Mouse (Mus musculus): ENCODE measurements at regions not wholly inside any gene's neighbourhood (a gene's known extent, or its start where the extent isn't known, plus 50 kb on each side); places are given as distances from the start of the nearest gene placed in this dataset.

DNA sequence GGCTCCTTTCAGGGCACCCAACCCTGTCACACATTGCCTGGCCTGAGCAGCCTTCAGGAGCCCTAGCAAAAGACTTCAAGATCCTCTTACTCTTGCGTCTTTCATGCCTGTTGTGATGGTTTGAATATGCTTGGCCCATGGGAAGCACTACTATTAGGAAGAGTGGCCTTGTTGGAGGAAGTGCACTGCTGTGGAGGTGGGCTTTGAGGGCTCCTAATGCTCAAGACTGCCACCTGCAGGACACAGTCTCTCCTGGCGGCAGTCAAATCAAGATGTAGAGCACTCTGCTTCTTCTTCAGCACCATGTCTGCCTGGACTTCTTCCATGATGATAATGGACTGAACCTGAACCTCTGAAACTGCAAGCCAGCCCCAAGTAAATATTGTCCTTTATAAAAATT is 73.0 kb downstream of the Tsen15 start:
- DNase-seq (ENCODE audit: low spot score), result no peak

- DNase-seq (ENCODE audit: low spot score), result no peak
Observed at GRCm38 (mm10) chr1:152305461-152305860, 81.0 kb downstream of the Tsen15 start.

- DNase-seq (ENCODE audit: low spot score), result no peak
Observed at GRCm38 (mm10) chr1:152304487-152305130, 81.9 kb downstream of the Tsen15 start.

DNA sequence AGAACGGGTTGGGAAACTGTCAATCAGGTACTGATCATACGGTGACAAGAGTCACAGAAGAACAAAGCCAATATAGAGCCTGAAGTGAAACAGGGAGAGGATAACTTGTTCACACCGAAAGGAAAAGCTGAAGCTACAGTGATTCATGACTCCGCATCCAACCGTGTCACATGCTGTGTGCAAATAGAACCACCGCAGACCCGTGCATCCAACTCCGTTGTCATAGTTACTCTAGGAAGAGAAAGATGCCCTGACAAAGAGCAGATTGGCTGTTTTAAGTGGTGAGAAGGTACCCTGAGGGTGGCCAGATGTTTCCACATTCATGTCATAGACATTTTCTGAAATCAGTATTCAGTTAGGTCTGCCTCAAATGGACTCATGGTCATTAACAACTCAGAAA is 85.1 kb downstream of the Tsen15 start:
- DNase-seq (ENCODE audit: low spot score), result no peak

GRCm38 (mm10) chr1:152292196-152292736 is 94.2 kb downstream of the Tsen15 start:
- no peak for DNase-seq (ENCODE audit: low spot score)

- peak; percentile 29 for DNase-seq (ENCODE audit: low spot score)
Observed at GRCm38 (mm10) chr1:152290768-152291167, 95.7 kb downstream of the Tsen15 start.

DNA sequence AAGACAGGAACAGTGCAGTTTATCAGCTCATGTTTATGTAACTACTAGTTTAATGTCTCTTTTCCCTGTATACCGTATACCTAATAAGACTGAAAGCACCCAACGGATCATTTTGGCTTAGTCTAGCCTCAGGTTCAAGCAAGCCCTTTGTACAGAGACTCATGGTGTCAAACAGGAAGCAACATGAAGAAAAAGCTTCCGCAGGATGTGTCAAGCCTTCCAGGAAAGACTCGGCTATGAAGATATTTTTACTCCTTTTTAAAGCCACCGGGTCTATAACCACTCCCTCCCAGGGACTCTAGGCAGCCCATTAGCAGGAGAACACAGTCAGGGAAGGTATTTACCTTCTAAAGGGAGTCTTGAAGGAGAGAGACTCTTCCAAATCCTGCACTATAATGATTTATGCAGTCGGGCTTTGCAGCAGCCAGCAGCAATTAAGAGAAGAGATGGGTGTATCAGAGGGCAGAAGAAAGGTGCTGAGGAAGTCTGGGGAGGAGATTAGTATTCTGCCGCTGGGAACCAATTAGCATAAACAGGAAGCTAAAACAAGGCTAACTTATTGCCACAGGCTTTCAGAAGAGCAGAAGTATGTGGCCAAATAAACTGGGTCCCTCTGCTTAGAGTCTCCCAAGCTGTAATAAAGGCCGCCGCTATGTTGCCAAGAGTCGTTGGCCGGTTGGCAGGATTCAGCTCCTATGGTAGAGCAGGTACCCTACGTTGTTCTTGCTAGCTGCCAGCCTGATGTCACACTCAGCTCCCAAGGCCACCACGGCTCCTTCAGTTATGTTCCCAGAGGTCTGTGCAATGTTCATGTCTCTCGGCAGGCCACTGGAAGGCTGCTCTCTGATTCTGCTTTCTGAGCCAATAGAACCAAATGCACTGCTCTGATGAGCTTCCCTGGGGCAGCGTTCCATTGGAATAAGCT is 98.7 kb downstream of the Tsen15 start:
- DNase-seq (ENCODE audit: low spot score), result no peak

GRCm38 (mm10) chr1:152286677-152287076 is 99.8 kb downstream of the Tsen15 start:
- no peak for DNase-seq (ENCODE audit: low spot score)

DNA sequence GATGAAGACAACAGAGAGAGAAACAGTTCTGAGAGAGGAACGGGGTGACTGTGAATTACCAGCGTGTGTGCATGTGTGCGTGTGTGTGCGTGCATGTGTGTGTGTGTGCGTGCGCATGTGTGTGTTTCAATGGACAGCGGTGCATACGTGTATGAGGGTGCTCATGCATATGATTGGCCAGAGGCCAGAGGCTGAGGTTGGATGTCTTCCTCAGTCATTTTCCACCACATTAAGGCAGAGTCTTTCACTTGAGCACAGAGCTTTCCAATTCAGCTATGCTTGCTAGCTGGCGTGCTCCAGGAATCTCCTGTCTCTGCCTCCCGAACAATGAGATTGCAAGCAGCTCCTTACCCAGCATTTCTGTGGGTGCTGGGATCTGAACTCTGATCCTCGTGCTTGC is 104.4 kb downstream of the Tsen15 start:
- DNase-seq (ENCODE audit: low spot score), result no peak

GRCm38 (mm10) chr1:152281201-152281600 is 105.3 kb downstream of the Tsen15 start:
- no peak for DNase-seq (ENCODE audit: low spot score)

DNA sequence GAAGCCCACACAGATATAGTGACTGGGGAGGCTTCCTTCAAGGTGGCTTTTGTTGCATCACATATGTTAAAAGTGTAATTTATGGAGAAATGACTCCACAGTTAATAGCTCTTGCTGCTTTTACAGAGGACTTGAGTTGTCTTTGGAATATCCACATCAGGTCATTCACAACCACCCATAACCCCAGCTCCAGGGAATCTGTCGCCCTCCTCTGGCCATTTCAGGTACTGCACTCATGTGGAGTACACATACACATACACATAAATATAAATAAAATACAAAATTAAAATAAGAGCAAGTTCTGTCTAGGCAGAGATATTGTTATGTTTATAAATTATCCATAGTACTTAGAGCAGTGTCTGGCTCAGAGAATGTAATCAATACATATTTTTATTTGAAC is 106.5 kb downstream of the Tsen15 start:
- DNase-seq (ENCODE audit: low spot score), result no peak

DNA sequence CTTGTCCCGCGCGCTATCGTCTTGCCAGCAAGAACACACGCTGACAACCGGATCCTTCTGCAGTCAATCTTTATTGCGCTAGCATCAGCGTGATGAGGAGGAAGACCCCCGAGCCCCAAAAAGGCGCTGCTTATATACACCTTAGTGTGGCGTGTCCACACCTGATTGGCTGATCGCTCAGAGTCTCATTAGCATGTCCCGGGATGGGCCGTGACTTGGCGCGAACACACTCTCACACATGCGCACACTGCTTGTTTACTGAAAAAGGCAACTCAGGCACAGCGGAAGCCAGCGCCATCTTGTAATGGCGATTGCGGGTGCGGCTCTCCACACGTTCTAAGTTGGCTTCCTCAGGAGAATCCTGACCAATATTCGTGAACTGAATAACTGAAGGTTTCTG is 111.5 kb downstream of the Tsen15 start:
- DNase-seq (ENCODE audit: low spot score), result no peak

- no peak for DNase-seq (ENCODE audit: low spot score)
Observed at GRCm38 (mm10) chr1:152273430-152273829, 113.1 kb downstream of the Tsen15 start.

- no peak for DNase-seq (ENCODE audit: low spot score)
Observed at GRCm38 (mm10) chr1:152269936-152270702, 116.4 kb downstream of the Tsen15 start.

GRCm38 (mm10) chr1:152266390-152266789 is 120.1 kb downstream of the Tsen15 start:
- DNase-seq (ENCODE audit: low spot score), result no peak

GRCm38 (mm10) chr1:152264981-152265380 is 121.5 kb downstream of the Tsen15 start:
- DNase-seq (ENCODE audit: low spot score), result no peak

- no peak for DNase-seq (ENCODE audit: low spot score)
Observed at GRCm38 (mm10) chr1:152261472-152261871, 125.0 kb downstream of the Tsen15 start.

- no peak for DNase-seq (ENCODE audit: low spot score)
Observed at GRCm38 (mm10) chr1:152260950-152261349, 125.5 kb downstream of the Tsen15 start.

- DNase-seq (ENCODE audit: low spot score), result no peak
Observed at GRCm38 (mm10) chr1:152258258-152258657, 128.2 kb downstream of the Tsen15 start.

DNA sequence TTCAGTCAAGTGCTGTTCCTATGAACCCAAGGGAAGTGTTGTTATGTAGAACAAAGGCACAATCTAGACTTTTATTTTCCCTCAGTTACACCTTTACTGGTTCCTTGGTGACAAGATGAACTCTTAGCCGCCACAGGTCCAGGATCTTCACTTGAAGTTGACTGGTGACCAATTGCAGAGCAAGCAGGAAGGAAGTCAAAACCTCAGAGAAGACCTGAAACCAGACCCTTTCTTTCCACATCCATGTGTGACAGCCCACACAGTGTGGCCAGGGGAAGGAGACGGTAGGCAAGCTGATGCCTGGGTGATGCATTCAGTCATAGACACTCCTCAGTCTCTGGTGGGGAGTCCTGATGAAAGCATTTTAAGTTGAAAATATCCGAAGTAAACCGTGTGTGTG is 132.6 kb downstream of the Tsen15 start:
- DNase-seq (ENCODE audit: low spot score), result no peak

GRCm38 (mm10) chr1:152253486-152253885 is 133.0 kb downstream of the Tsen15 start:
- DNase-seq (ENCODE audit: low spot score), result no peak

DNA sequence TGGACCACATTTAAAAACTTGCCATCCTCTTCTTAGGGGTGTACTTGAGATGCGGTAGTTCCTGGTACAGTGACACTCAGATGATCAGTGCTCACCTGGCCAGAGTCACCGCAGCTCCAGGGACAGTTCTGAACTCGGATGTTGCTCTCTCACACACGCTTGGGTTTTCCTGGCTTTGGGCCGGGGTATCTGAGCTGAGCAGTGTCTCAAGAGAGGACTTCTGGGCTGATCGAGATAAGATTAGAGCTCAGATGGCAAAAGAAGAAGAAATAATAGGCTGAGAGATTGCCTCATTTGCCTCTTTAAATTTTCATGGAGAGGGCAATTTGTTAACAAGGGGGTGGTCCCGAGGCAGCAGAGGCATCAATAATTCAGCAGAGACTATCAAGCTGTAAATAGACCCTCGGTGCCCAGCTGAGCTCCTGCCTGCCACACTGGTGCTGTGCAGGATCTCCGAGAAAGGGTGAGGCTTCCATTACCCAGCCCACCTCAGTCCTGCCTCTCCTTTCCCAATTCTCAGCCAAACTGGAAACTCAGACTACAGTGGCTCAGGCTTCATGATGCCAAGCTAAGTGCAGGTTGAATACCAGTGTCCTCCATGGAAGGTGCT is 133.7 kb downstream of the Tsen15 start:
- no peak for DNase-seq (ENCODE audit: low spot score)

Measured in ovary, postnatal 10 days (tissue).